Mouse (Mus musculus) heart, adult 11 months (tissue): ENCODE measurements around the gene Cygb.

Experiments used
- DNase-seq: peaks from one replicate; pipeline ENCODE4 v3.0.0; 2022

The Cygb gene

GRCm38 (mm10) chr11:116654255-116654821 lies at the start of gene Cygb:
Gene Cygb (minus strand): TSS chr11:116654313.
- DNase-seq = peak; percentile 98

GRCm38 (mm10) chr11:116701377-116701841 lies 47.3 kb upstream of the Cygb start:
- no peak for DNase-seq

- no peak for DNase-seq
Measured at GRCm38 (mm10) chr11:116697521-116697920, 43.4 kb upstream of the Cygb start.

GRCm38 (mm10) chr11:116696426-116696825 lies 42.3 kb upstream of the Cygb start:
- no peak for DNase-seq

- DNase-seq = peak; percentile 94
Measured at GRCm38 (mm10) chr11:116695194-116695880, 41.2 kb upstream of the Cygb start.

GRCm38 (mm10) chr11:116694250-116695193 lies 40.4 kb upstream of the Cygb start:
- peak; percentile 98 for DNase-seq

GRCm38 (mm10) chr11:116693899-116694249 lies 39.8 kb upstream of the Cygb start:
- DNase-seq = peak; percentile 88

- DNase-seq = no peak
Measured at GRCm38 (mm10) chr11:116690701-116691575, 36.8 kb upstream of the Cygb start.

- DNase-seq = no peak
Measured at GRCm38 (mm10) chr11:116689622-116690021, 35.5 kb upstream of the Cygb start.

- DNase-seq = no peak
Measured at GRCm38 (mm10) chr11:116687897-116688296, 33.8 kb upstream of the Cygb start.

- no peak for DNase-seq
Measured at GRCm38 (mm10) chr11:116685729-116686128, 31.6 kb upstream of the Cygb start.

- DNase-seq = no peak
Measured at GRCm38 (mm10) chr11:116683777-116684176, 29.7 kb upstream of the Cygb start.

GRCm38 (mm10) chr11:116682501-116683144 lies 28.5 kb upstream of the Cygb start:
- DNase-seq = no peak

- DNase-seq = peak; percentile 98
Measured at GRCm38 (mm10) chr11:116681147-116681546, 27.0 kb upstream of the Cygb start.

GRCm38 (mm10) chr11:116680321-116681091 lies 26.4 kb upstream of the Cygb start:
- peak; percentile 92 for DNase-seq

- peak; percentile 94 for DNase-seq
Measured at GRCm38 (mm10) chr11:116679148-116679547, 25.0 kb upstream of the Cygb start.

- no peak for DNase-seq
Measured at GRCm38 (mm10) chr11:116677711-116678441, 23.8 kb upstream of the Cygb start.

GRCm38 (mm10) chr11:116676175-116676976 lies 22.3 kb upstream of the Cygb start:
- no peak for DNase-seq

- DNase-seq = peak; percentile 96
Measured at GRCm38 (mm10) chr11:116675429-116675828, 21.3 kb upstream of the Cygb start.
